Mouse (Mus musculus) heart, adult 2 months (tissue): ENCODE data around the gene Capn7. TPM values are rescaled to one million over a fixed set of nuclear protein-coding genes. Genes with fewer than 3 reads are reported as not detected.
A peak's percentile ranks its signal among the peaks of the same experiment; 100 is the strongest.

Experiments used
- DNase-seq, 2 experiments: peaks; one replicate each; pipeline ENCODE4 v3.0.0; 2021
- H3K27ac ChIP-seq: fragments of 200-600 bp; 2 replicates; pipeline ENCODE4 v1.8.1; 2022
- H3K27me3 ChIP-seq: fragments of 200-500 bp; 2 replicates; pipeline ENCODE4 v1.6.1; 2012; ENCODE audit warnings: mild to moderate bottlenecking, low read length, inconsistent platforms, mixed read lengths; ENCODE audit not compliant: control insufficient read depth, insufficient read depth
- H3K36me3 ChIP-seq: fragments of 200-500 bp; 2 replicates; pipeline ENCODE4 v1.6.1; 2012; ENCODE audit warnings: low read length, inconsistent platforms; ENCODE audit not compliant: control insufficient read depth, insufficient read depth
- H3K4me1 ChIP-seq: fragments of 200-500 bp; 2 replicates; pipeline ENCODE4 v1.6.1; 2011; ENCODE audit warnings: low read length; ENCODE audit not compliant: control insufficient read depth, insufficient read depth
- H3K4me3 ChIP-seq: fragments of 200-600 bp; 2 replicates; pipeline ENCODE4 v1.8.1; 2022
- H3K79me2 ChIP-seq: fragments of 200-500 bp; replicated peaks from 2 replicates; pipeline ENCODE4 v1.6.1; 2012; ENCODE audit warnings: mild to moderate bottlenecking, inconsistent platforms, low read length, moderate library complexity, mixed read lengths; ENCODE audit not compliant: control insufficient read depth, insufficient read depth
- H3K9ac ChIP-seq: fragments of 200-500 bp; 2 replicates; pipeline ENCODE4 v1.6.1; 2012; ENCODE audit warnings: low read depth, mild to moderate bottlenecking, control low read depth, inconsistent platforms, low read length, mixed read lengths
- CTCF ChIP-seq: fragments of 200-600 bp; IDR thresholded peaks from 2 replicates; pipeline ENCODE4 v1.8.1; 2022; ENCODE audit warnings: antibody characterized with exemption, mild to moderate bottlenecking, moderate library complexity
- EP300 ChIP-seq: fragments of 200-500 bp; IDR thresholded peaks from 2 replicates; pipeline ENCODE4 v1.6.1; 2011; ENCODE audit warnings: low read depth, low read length, control low read depth; ENCODE audit not compliant: insufficient read depth
- POLR2A ChIP-seq: fragments of 200-500 bp; IDR thresholded peaks from 2 replicates; pipeline ENCODE4 v1.6.1; 2011; ENCODE audit warnings: mild to moderate bottlenecking, low read depth, low read length, control low read depth; ENCODE audit not compliant: insufficient read depth
- WGBS: fragments of 180-500 bp; shearing (Covaris S2); methylation state at CpG from one replicate; pipeline ENCODE4 v1.1.7; 2018; 5-methylcytosine and 5-hydroxymethylcytosine counted together
- intact Hi-C: fragments of 180-260 bp; cut with DNase I; formaldehyde crosslinking; loops from one replicate; pipeline ENCODE4 v1.15.1; 2025
- polyA plus RNA-seq: library from polyadenylated mRNA; depleted of rRNA; stranded (reverse); fragments of >200 nt; gene quantifications from 2 replicates; pipeline ENCODE4 v1.2.3, GENCODE M21; 2012
- total RNA-seq, 2 experiments: library from RNA; stranded (reverse); gene quantifications; 2 replicates each; pipeline ENCODE4 v1.2.3; 2021

Capn7 gene
- total and polyA plus RNA-seq, 3 experiments = 15.3 to 32.5 (median 29.6) TPM

DNA sequence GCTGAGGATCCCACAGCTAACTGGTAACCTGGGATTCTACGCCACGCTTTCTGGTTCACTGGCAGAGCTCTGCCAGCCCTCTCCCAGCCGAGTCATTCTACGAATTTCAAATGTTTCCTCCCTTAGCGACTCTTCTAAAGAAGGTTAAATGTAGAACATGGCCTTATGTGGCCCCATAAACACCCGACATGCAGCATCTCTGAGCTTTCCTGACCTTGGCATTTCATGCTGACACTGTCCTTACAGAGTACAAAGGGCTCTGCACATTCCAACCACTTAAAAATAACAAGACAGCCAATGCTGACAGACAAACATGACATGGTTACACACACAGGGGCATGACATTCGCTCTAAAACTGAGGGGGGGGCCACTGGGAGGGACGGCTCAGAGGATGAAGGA is 72.2 kb downstream of the Capn7 start:
- no peak for DNase-seq
- no peak overlapping the region for H3K9ac ChIP-seq

DNA sequence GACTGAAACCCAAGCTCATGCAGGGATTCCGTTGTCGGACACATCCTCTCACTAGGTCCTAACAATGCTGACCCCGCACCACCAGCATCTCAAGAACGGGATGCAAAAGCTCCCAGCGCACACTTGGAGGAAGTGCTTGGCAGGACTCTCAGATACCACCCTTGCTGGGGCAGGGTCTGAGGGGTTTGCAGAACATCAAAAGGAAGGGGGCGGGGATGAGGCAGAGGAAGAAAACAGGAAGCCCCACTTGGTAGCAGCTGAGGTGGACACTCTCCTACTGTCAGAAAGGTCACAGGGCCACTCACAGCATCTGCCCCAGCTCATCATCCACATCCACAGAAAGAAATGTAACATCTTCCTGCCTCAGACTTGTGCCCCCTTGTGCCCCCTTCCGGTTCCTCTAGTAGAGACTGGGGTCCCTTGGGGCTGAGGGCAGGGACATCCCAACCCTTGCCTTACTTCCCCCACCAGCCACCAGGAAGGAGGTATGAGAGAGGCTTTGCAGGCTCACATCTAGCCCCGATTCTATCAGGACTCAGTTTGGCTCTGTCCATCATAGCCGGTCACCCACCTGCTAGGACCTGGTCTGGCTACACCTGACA is 73.8 kb downstream of the Capn7 start:
- H3K27ac ChIP-seq = peak overlapping the region; percentile 36
- H3K4me1 ChIP-seq = peaks cover 56% of the 10 kb centered on the region
- no peaks in the 10 kb centered on the region for H3K27me3 ChIP-seq
- H3K36me3 ChIP-seq = peaks cover 22% of the 10 kb centered on the region
- H3K9ac ChIP-seq = no peak overlapping the region
- no peak for DNase-seq
- 57% methylated on average over 9 of the region's 9 CpGs for WGBS
- intact Hi-C loops = no loop called here
- no peak for TF ChIP-seq CTCF
- TF ChIP-seq EP300 = no peak
- TF ChIP-seq POLR2A = no peak
- H3K79me2 ChIP-seq = no peaks in the 10 kb centered on the region
- no peak overlapping the region for H3K4me3 ChIP-seq

More for the DNA sequence above, 72.2 kb downstream of the Capn7 start:
- no peak for TF ChIP-seq CTCF
- 0 out of 2 replicates have a peak, but pooled peaks have one; percentile 30 for TF ChIP-seq EP300
- intact Hi-C loops = loop anchor here (2.0 kb wide), 1 partner anchor 14 kb away; no protein-coding TSS in a partner anchor
- Histone ChIP-seq H3K27me3 (no peaks in the 10 kb centered on the region), H3K4me1 (peaks cover 51% of the 10 kb centered on the region), H3K27ac (peak overlapping the region; percentile 87), H3K79me2 (no peaks in the 10 kb centered on the region), H3K36me3 (peaks cover 15% of the 10 kb centered on the region), H3K4me3 (no peak overlapping the region)
- WGBS = 42% methylated on average over 8 of the region's 8 CpGs

DNA sequence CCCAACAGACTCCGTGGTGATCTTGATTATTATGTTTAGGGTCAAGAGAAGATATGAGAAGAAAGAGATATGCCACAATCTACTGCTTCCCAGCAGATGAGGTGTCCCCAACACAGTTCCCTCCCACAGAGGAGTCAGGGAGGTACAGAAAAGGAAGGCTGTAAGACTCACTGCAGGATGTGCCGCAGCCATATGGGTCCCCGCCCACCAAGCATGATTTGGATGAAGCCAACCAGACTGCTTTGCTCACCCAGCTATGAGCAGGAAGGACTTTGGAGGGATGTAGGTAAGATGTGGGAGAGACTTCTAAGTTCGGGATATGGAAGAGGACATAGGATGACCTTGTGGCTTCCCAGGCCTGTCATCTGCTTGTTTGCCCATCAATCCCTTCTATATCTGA is 74.3 kb downstream of the Capn7 start:
- TF ChIP-seq EP300 (no peak), CTCF (no peak), POLR2A (no peak)
- DNase-seq = no peak
- Histone ChIP-seq H3K4me1 (peaks cover 61% of the 10 kb centered on the region), H3K36me3 (peaks cover 24% of the 10 kb centered on the region), H3K79me2 (no peaks in the 10 kb centered on the region), H3K27me3 (no peaks in the 10 kb centered on the region), H3K27ac (peak overlapping the region; percentile 36), H3K9ac (no peak overlapping the region), H3K4me3 (no peak overlapping the region)
- WGBS = 64% methylated on average over 4 of the region's 4 CpGs
- intact Hi-C loops = no loop called here

DNA sequence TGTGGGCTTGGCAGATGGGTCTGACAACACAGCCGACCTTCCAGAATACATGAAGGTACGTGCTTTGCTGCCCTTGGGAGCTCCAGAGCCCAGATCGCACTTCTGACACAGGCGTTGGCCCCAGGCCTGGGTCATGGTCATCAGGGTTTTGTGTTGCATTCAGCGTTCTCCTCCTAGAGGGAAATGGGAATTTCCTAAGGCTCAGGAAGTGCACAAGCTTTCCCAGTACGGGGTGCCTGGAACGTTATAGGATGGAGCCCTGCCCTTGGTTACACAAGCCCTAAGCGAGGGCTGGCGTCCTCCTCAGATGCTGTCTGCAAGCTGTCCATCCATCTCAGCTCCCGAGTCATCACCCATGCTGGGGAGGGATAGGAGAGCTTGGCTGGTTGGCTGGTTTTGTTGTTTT is 76.2 kb downstream of the Capn7 start:
- no peak for TF ChIP-seq CTCF
- no peak for TF ChIP-seq EP300
- no peak for TF ChIP-seq POLR2A
- Histone ChIP-seq H3K36me3 (peaks cover 23% of the 10 kb centered on the region), H3K4me1 (peaks cover 59% of the 10 kb centered on the region), H3K79me2 (no peaks in the 10 kb centered on the region; the same call in 1 of the 2 replicates), H3K27ac (peak overlapping the region; percentile 80), H3K27me3 (no peaks in the 10 kb centered on the region), H3K9ac (no peak overlapping the region), H3K4me3 (no peak overlapping the region)
- WGBS = 26% methylated on average over 10 of the region's 10 CpGs
- DNase-seq = peak; percentile 71 to 79
- intact Hi-C loops = loop anchor here (2.0 kb wide), 2 partner anchors 16 to 26 kb away; no protein-coding TSS in a partner anchor

DNA sequence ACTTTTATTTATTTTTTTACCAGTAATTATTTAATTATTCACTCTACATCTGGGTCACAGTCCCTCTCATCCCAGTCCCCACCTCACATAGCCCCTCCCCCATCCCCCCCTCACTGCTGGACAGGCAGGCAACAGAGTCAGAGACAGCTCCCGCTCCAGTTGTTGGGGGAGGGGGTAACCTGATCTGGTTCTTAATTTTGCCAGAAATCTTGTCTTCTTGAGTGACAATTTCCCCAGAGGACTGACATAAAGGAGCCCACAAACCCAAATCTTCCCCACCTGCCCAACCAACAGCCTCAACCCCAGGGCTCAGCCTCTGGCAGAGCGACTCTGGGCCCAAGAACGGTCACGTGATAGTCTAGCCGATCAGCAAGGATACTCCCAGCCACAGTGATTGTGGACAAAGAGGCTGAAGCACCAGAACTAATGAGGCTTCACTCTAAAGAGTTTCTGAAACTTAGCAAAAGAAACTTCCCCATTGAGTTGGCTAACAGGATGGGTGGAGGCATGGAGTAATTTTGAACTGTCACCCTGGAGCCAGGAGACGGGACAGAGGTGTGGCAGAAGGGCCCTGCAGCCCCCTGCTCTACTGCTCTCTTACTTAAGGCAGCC is 77.1 kb downstream of the Capn7 start:
- Histone ChIP-seq H3K79me2 (peaks cover 1% of the 10 kb centered on the region), H3K27ac (peak overlapping the region; percentile 80), H3K4me1 (peaks cover 53% of the 10 kb centered on the region), H3K4me3 (no peak overlapping the region), H3K36me3 (peaks cover 19% of the 10 kb centered on the region), H3K27me3 (no peaks in the 10 kb centered on the region), H3K9ac (no peak overlapping the region)
- TF ChIP-seq EP300 (0 out of 2 replicates have a peak, but pooled peaks have one; percentile 23), CTCF (no peak), POLR2A (no peak)
- WGBS = 41% methylated on average over 6 of the region's 6 CpGs
- peak in 1 of 2 experiments; percentile 26 for DNase-seq
- intact Hi-C loops = loop anchor here (2.0 kb wide), 2 partner anchors 15 to 27 kb away; no protein-coding TSS in a partner anchor

DNA sequence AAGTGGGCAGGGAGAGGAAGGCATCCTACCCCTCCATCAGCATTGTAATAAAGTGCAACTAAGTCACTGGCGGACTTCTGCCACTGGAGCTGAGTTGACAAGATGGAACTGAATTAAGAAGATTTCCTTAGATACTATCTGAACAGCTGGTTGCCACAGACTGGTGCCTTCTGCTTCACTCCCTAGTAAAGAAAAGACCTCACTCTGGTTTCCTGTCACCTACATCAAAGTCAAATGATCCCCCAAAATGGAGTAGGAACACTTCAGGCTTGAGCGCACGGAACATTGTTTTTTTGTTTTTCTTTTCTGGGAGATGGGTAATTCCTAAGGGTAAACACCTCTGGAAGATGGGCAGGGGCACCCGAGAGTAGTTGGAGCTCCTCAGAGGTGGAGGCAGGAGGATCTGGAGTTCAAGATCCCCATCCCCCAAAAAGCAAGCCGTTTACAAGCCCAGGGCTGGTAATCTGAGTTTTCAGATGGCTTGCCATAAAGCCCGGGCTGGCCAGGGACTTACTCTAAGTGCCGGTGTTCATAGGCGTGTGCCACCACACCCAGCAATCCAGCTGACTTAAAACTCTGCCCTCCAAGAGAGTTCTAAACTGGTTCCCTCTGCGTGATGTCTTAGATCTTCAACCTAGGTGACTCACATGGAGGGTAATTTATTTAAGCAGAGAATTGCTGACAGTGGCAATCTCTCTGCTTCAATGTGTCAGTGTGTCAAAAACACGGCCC is 78.0 kb downstream of the Capn7 start:
- peaks cover 14% of the 10 kb centered on the region for H3K36me3 ChIP-seq
- H3K9ac ChIP-seq = peak overlapping the region; percentile 23; the same call in 1 of the 2 replicates
- DNase-seq = no peak
- no peaks in the 10 kb centered on the region for H3K27me3 ChIP-seq
- H3K27ac ChIP-seq = peak overlapping the region; percentile 80
- peaks cover 1% of the 10 kb centered on the region for H3K79me2 ChIP-seq
- H3K4me3 ChIP-seq = no peak overlapping the region
- peaks cover 51% of the 10 kb centered on the region for H3K4me1 ChIP-seq
- TF ChIP-seq POLR2A (no peak), CTCF (no peak), EP300 (no peak)
- intact Hi-C loops = no loop called here
- 48% methylated on average over 10 of the region's 10 CpGs for WGBS
